Mouse (Mus musculus): ENCODE measurements around the gene Uvrag.
A peak's percentile ranks its signal among the peaks of the same experiment; 100 is the strongest.

DNA sequence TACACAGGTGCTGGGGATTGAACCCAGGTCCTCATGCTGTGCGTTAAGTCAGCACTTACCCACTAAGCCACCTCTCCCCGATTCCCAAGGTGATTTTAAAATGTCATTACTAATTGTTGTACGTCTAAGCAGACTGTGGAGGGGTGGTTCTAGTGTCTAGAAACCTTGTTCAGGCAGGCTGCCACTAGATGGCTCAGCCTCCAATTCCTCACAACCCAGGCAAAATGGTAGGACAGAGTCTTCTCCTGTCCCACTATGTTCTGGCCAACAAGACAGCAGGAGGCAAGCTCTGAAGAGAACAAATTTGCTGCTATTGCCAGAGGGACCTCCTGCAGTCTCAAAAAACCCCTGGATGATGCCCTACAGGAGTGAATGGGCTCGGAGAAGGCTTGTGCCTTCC, 259.1 kb downstream of the Uvrag start:
- TF ChIP-seq CTCF (IDR thresholded peaks at IDR 0.05; ENCODE audit: borderline replicate concordance, extremely low read depth, insufficient read depth, insufficient read length) (peak; percentile 38; the same call in 1 of the 2 replicates), POLR2A (IDR thresholded peaks at IDR 0.05; ENCODE audit: borderline replicate concordance, extremely low read depth, insufficient read depth, insufficient read length, poor library complexity, severe bottlenecking) (no peak)

All from brain, embryonic 14.5 days (tissue).